Mouse (Mus musculus) CH12.LX (cell line): ENCODE data around the gene Exog. TPM values are rescaled to one million over a fixed set of nuclear protein-coding genes. Genes with fewer than 3 reads are reported as not detected.

Experiments
- DNase-seq: peaks from one replicate; pipeline ENCODE4 v3.0.0-alpha.2; 2013; ENCODE audit errors: extremely low read depth
- H3K27ac ChIP-seq: 2 replicates; pipeline ENCODE4 v1.5.1; 2012; ENCODE audit warnings: low read depth, mild to moderate bottlenecking, control low read depth, moderate library complexity; ENCODE audit not compliant: insufficient read depth
- H3K27me3 ChIP-seq: replicated peaks from 2 replicates; pipeline ENCODE3; 2012; ENCODE audit warnings: inconsistent platforms
- H3K36me3 ChIP-seq, 2 experiments: replicated peaks in 1 of 2; 2 replicates each; pipeline versions ENCODE3 to v1.6.1; 2012; ENCODE audit warnings: inconsistent platforms in 1 of 2, low read length in 1 of 2, mild to moderate bottlenecking in 1 of 2, mixed read lengths in 1 of 2, moderate library complexity in 1 of 2; ENCODE audit not compliant: control insufficient read depth in 1 of 2, insufficient read depth in 1 of 2
- H3K4me1 ChIP-seq, 2 experiments: 2 replicates each; pipeline ENCODE4 v1.6.1; 2012; ENCODE audit warnings: inconsistent platforms in 1 of 2, moderate library complexity in 1 of 2; ENCODE audit not compliant: insufficient read depth in 2 of 2, control insufficient read depth in 1 of 2
- H3K4me2 ChIP-seq: 2 replicates; pipeline ENCODE4 v1.6.1; 2012; ENCODE audit warnings: low read depth, mild to moderate bottlenecking, control low read depth; ENCODE audit not compliant: poor library complexity, insufficient read depth, severe bottlenecking
- H3K4me3 ChIP-seq, 3 experiments: fragments of 150-350 bp in 1 of 3; sonication (generic) in 1 of 3; replicated peaks in 1 of 3; 2 replicates each; pipeline versions ENCODE3 to v1.5.1; 2011 to 2012; ENCODE audit warnings: low read depth in 2 of 3, low read length in 2 of 3, mild to moderate bottlenecking in 2 of 3, moderate library complexity in 2 of 3, control low read depth in 1 of 3, improper control_type of control experiment in 1 of 3, inconsistent platforms in 1 of 3, mixed read lengths in 1 of 3; ENCODE audit not compliant: poor library complexity in 1 of 3
- H3K79me2 ChIP-seq: replicated peaks from 2 replicates; pipeline ENCODE4 v1.6.1; 2012; ENCODE audit warnings: mild to moderate bottlenecking, moderate library complexity; ENCODE audit not compliant: control insufficient read depth, poor library complexity, insufficient read depth, severe bottlenecking; ENCODE audit errors: extremely low read depth
- H3K9ac ChIP-seq: 2 replicates; pipeline ENCODE4 v1.6.1; 2012; ENCODE audit warnings: low read depth, mild to moderate bottlenecking, control low read depth, moderate library complexity; ENCODE audit not compliant: insufficient read depth
- H3K9me3 ChIP-seq: replicated peaks from 2 replicates; pipeline ENCODE3; 2012; ENCODE audit warnings: low read length, inconsistent platforms, mixed read lengths
- CHD1 ChIP-seq: IDR thresholded peaks from 2 replicates; pipeline ENCODE4 v1.6.1; 2012; ENCODE audit warnings: low read depth, low read length, improper control_type of control experiment, inconsistent platforms
- CTCF ChIP-seq, 2 experiments: IDR thresholded peaks in 1 of 2; conservative IDR thresholded peaks in 1 of 2; 2 replicates each; pipeline ENCODE4 v1.5.1; 2011 to 2012; ENCODE audit warnings: low read depth in 2 of 2, low read length in 2 of 2, improper control_type of control experiment in 1 of 2, inconsistent platforms in 1 of 2, mild to moderate bottlenecking in 1 of 2, moderate library complexity in 1 of 2
- GABPA ChIP-seq: IDR thresholded peaks from 2 replicates; pipeline ENCODE4 v1.6.1; 2012; ENCODE audit warnings: low read depth, low read length, improper control_type of control experiment, inconsistent platforms; ENCODE audit not compliant: insufficient replicate concordance
- HCFC1 ChIP-seq: IDR thresholded peaks from 2 replicates; pipeline ENCODE4 v1.6.1; 2012; ENCODE audit warnings: low read depth, mild to moderate bottlenecking, inconsistent platforms, low read length, improper control_type of control experiment
- JUN ChIP-seq: IDR thresholded peaks from 2 replicates; pipeline ENCODE4 v1.6.1; 2011; ENCODE audit warnings: low read depth, mild to moderate bottlenecking, low read length, improper control_type of control experiment, moderate library complexity; ENCODE audit not compliant: insufficient read depth
- JUND ChIP-seq: conservative IDR thresholded peaks from 2 replicates; pipeline ENCODE4 v1.6.1; 2011; ENCODE audit warnings: low read depth, low read length, improper control_type of control experiment
- KAT2A ChIP-seq: IDR thresholded peaks from 2 replicates; pipeline ENCODE4 v1.6.1; 2012; ENCODE audit warnings: low read length, improper control_type of control experiment, inconsistent platforms; ENCODE audit not compliant: insufficient replicate concordance
- MAZ ChIP-seq: IDR thresholded peaks from 2 replicates; pipeline ENCODE4 v1.6.1; 2012; ENCODE audit warnings: low read depth, mild to moderate bottlenecking, inconsistent platforms, low read length, improper control_type of control experiment, moderate library complexity
- MEF2A ChIP-seq: IDR thresholded peaks from 2 replicates; pipeline ENCODE4 v1.6.1; 2014; ENCODE audit warnings: low read depth, mild to moderate bottlenecking, inconsistent platforms, low read length, improper control_type of control experiment, borderline replicate concordance
- MYC ChIP-seq: IDR thresholded peaks from 2 replicates; pipeline ENCODE4 v1.6.1; 2011; ENCODE audit warnings: low read depth, mild to moderate bottlenecking, improper control_type of control experiment, low read length
- NRF1 ChIP-seq: IDR thresholded peaks from 2 replicates; pipeline ENCODE4 v1.6.1; 2014; ENCODE audit warnings: low read depth, mild to moderate bottlenecking, inconsistent platforms, low read length, improper control_type of control experiment, moderate library complexity
- POLR2AphosphoS2 ChIP-seq: IDR thresholded peaks from 2 replicates; pipeline ENCODE4 v1.6.1; 2011; ENCODE audit warnings: low read depth, low read length, improper control_type of control experiment
- RAD21 ChIP-seq: IDR thresholded peaks from 2 replicates; pipeline ENCODE4 v1.6.1; 2011; ENCODE audit warnings: low read depth, mild to moderate bottlenecking, low read length, improper control_type of control experiment, moderate library complexity
- RCOR1 ChIP-seq: conservative IDR thresholded peaks from 2 replicates; pipeline ENCODE4 v1.6.1; 2012; ENCODE audit warnings: low read depth, mild to moderate bottlenecking, inconsistent platforms, low read length, improper control_type of control experiment
- SIN3A ChIP-seq: IDR thresholded peaks from 2 replicates; pipeline ENCODE4 v1.6.1; 2012; ENCODE audit warnings: low read length, improper control_type of control experiment, inconsistent platforms
- SMC3 ChIP-seq: IDR thresholded peaks from 2 replicates; pipeline ENCODE4 v1.6.1; 2011; ENCODE audit warnings: low read depth, low read length, improper control_type of control experiment
- TBP ChIP-seq: conservative IDR thresholded peaks from 2 replicates; pipeline ENCODE4 v1.6.1; 2011; ENCODE audit warnings: low read depth, low read length, improper control_type of control experiment
- USF1 ChIP-seq: IDR thresholded peaks from 2 replicates; pipeline ENCODE4 v1.6.1; 2014; ENCODE audit warnings: low read depth, mild to moderate bottlenecking, inconsistent platforms, low read length, improper control_type of control experiment
- USF2 ChIP-seq: conservative IDR thresholded peaks from 2 replicates; pipeline ENCODE4 v1.6.1; 2011; ENCODE audit warnings: low read depth, low read length, improper control_type of control experiment
- ZMIZ1 ChIP-seq: IDR thresholded peaks from 2 replicates; pipeline ENCODE4 v1.6.1; 2012; ENCODE audit warnings: low read depth, mild to moderate bottlenecking, inconsistent platforms, low read length, improper control_type of control experiment
- dilution Hi-C: fragments of 300-500 bp; cut with MboI; formaldehyde crosslinking; loops from 2 replicates; pipeline ENCODE4 v1.14.3; 2020; ENCODE audit warnings: low sequenced_read_pairs; ENCODE audit not compliant: extremely low pct_unique_long_range_greater_than_20kb, extremely low pct_ligation_motif_present
- in situ Hi-C: fragments of 300-500 bp; cut with MboI; formaldehyde crosslinking; loops from 3 replicates; pipeline ENCODE4 v1.14.3; 2019; ENCODE audit warnings: low sequenced_read_pairs, low pct_ligation_motif_present, low pct_unique_long_range_greater_than_20kb, mixed read lengths
- polyA plus RNA-seq: library from polyadenylated mRNA; unstranded; fragments of >175 nt; gene quantifications from 2 replicates; pipeline ENCODE4 v1.2.1, GENCODE M21; 2012; ENCODE audit warnings: low read depth; ENCODE audit not compliant: insufficient read length
- total RNA-seq, 2 experiments: library from RNA; depleted of rRNA; stranded (reverse); fragments of 300-350 nt in 1 of 2; fragments of >200 nt in 1 of 2; gene quantifications; 2 replicates each; pipeline ENCODE4 v1.2.3; 2012 to 2014

Exog gene
- total and polyA plus RNA-seq, 3 experiments = 6.6 to 8.8 (median 7.1) TPM

- H3K4me1 ChIP-seq = no peaks in the 10 kb centered on the region
- H3K27me3 ChIP-seq = no peaks in the 10 kb centered on the region
- no peak overlapping the region for H3K4me2 ChIP-seq
- dilution Hi-C loops (no loop called here), in situ Hi-C loops (no loop called here)
- TF ChIP-seq CHD1 = no peak
- no peak for TF ChIP-seq KAT2A
- no peak overlapping the region for H3K9ac ChIP-seq
- H3K9me3 ChIP-seq = peaks cover 9% of the 10 kb centered on the region
- no peak overlapping the region for H3K27ac ChIP-seq
- no peak overlapping the region for H3K4me3 ChIP-seq
- no peak for DNase-seq
- H3K79me2 ChIP-seq = no peaks in the 10 kb centered on the region; the same call in 1 of the 2 replicates
- peaks cover 45 to 60% of the 10 kb centered on the region in 2 experiments for H3K36me3 ChIP-seq
Measured at GRCm38 (mm10) chr9:119510902-119511301, 66.2 kb downstream of the Exog start.

GRCm38 (mm10) chr9:119512993-119513392, 68.2 kb downstream of the Exog start:
- TF ChIP-seq USF2 (no peak), CTCF (conservative IDR thresholded peaks at IDR 0.05 in 1 of 2, IDR thresholded peaks at IDR 0.05 in 1 of 2; ENCODE audit: low read depth in 2 of 2, low read length in 2 of 2) (no peak), CHD1 (no peak), MYC (no peak), HCFC1 (no peak), SMC3 (no peak), USF1 (no peak), MAZ (no peak), ZMIZ1 (no peak)
- dilution Hi-C loops = no loop called here
- peaks cover 44 to 67% of the 10 kb centered on the region in 2 experiments for H3K36me3 ChIP-seq
- DNase-seq = no peak
- in situ Hi-C loops = no loop called here
- H3K9me3 ChIP-seq = no peaks in the 10 kb centered on the region
- no peaks in the 10 kb centered on the region for H3K27me3 ChIP-seq
- no peak overlapping the region for H3K27ac ChIP-seq
- no peaks in the 10 kb centered on the region for H3K4me1 ChIP-seq
- H3K9ac ChIP-seq = no peak overlapping the region
- H3K4me3 ChIP-seq = no peak overlapping the region
- H3K79me2 ChIP-seq = no peaks in the 10 kb centered on the region; the same call in 1 of the 2 replicates
- no peak overlapping the region for H3K4me2 ChIP-seq

GRCm38 (mm10) chr9:119513816-119514215, 69.1 kb downstream of the Exog start:
- Histone ChIP-seq H3K79me2 (no peaks in the 10 kb centered on the region; the same call in 1 of the 2 replicates), H3K27ac (no peak overlapping the region), H3K27me3 (no peaks in the 10 kb centered on the region), H3K4me3 (no peak overlapping the region), H3K9me3 (no peaks in the 10 kb centered on the region), H3K9ac (no peak overlapping the region), H3K4me1 (no peaks in the 10 kb centered on the region), H3K4me2 (no peak overlapping the region), H3K36me3 (peaks cover 40 to 72% of the 10 kb centered on the region in 2 experiments)
- dilution Hi-C loops = no loop called here
- no peak for DNase-seq
- TF ChIP-seq RCOR1 (no peak), JUND (no peak), KAT2A (no peak), GABPA (no peak), MEF2A (no peak), ZMIZ1 (no peak), RAD21 (no peak), NRF1 (no peak), TBP (no peak), POLR2AphosphoS2 (no peak), JUN (no peak), SIN3A (no peak)
- in situ Hi-C loops = no loop called here
